Mouse (Mus musculus) monocyte, adult 5-6 weeks (primary cell): ENCODE data around the gene Ubash3a. TPM values are rescaled to one million over a fixed set of nuclear protein-coding genes. Genes with fewer than 3 reads are reported as not detected.

Experiments used
- ATAC-seq: fragments of 153-309, 156-312 bp; replicated peaks from 2 replicates; pipeline ENCODE4 v1.8.0; 2017; ENCODE audit warnings: mild to moderate bottlenecking; ENCODE audit not compliant: low TSS enrichment, insufficient number of reproducible peaks, severe bottlenecking, poor library complexity, low FRiP score
- total RNA-seq: library from RNA; stranded (forward); fragments of 200-1000, 200-491, 200-594 nt; gene quantifications from 3 replicates; pipeline ENCODE4 v1.2.3, GENCODE M21; 2017

Gene Ubash3a
- 6.3 to 14.3 TPM (median 9.2 TPM) in 3 replicates for total RNA-seq

DNA sequence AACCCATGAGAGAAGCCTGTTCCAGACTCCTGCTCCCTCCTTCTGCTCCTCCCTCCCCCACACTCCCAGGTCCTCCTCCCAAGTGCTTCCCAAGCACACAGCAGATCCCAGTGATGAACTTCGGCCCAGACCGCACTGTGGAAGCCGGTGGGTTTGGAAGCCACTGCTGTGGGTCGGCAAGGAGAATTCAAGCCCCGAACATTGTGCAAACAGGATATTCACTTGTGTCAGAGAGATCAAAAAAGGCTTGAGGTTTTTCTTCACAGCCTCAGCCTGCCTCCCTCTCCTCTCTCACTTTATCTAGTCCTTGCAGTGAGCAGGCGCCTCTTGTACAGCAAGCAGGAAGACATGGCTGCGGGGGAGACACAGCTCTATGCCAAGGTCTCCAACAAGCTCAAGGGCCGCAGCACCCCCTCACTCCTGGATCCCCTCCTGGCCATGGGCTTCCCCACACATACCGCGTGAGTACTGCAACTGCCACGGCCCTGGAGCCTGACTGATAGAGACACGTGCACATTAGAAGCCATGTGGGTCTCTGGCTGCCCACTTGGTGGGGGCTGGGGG is at the start of gene Ubash3a:
Gene Ubash3a (plus strand): TSS at position 103 of the 564 bp plus-strand sequence.
- ATAC-seq = 0 out of 2 replicates have a peak, but pooled peaks have one; percentile 46

DNA sequence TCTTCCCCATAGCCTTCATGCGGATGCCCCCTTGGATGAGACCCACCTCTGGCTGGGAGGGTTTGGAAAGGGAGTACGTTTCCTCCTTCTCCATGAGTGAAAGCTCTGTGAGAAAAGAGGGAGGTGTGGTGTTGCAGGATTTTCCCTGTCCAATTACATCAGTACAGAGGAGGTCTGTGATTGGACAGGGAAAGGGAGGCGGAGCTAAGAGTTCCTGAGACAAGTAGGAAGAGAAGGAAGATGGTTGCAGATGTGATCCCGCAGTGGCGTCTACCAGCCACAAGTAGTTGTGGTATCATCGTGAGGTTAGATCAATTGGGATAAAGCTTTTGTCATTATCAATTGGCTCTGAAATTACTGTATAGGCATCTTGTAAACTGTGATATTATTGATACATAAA is 49.8 kb upstream of the Ubash3a start:
- no peak for ATAC-seq

DNA sequence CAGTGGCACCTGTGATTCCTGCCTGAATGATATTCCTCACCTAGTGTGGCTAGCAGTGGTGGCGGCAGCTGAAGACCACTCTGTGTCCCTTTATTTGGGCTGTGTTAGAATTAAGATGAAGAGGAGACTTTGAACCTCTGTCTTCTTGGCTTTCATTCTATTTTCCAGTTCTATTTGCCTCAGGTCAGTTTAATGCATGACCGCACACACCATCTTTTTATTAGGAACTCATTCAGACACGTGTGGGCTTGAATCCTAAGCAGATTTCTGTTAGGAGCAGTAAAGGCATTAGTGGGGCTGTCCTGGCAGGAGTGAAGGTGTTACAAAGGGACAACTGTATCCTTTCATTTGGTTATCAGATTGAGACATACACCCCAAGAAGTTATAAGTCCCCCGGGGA is 47.4 kb upstream of the Ubash3a start:
- no peak for ATAC-seq

DNA sequence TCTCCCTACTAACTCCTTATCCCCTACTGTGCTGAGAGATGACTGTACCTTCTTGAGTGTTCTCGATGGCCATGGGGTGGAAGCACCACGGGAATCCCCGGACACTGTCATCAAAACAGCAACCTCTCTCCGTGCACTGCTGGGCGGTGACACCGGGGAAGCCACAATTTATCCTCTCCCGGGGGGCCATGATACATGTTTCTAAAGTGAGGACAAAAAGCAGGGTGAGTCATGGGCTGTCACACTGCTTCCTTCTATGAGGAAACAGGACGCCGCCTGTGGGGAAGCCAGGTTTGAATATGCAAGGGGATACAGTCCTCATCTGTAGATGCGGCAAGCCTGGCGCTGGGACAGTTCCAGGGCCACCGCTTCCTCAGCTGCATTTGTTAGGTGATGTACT is 45.1 kb upstream of the Ubash3a start:
- ATAC-seq = no peak

DNA sequence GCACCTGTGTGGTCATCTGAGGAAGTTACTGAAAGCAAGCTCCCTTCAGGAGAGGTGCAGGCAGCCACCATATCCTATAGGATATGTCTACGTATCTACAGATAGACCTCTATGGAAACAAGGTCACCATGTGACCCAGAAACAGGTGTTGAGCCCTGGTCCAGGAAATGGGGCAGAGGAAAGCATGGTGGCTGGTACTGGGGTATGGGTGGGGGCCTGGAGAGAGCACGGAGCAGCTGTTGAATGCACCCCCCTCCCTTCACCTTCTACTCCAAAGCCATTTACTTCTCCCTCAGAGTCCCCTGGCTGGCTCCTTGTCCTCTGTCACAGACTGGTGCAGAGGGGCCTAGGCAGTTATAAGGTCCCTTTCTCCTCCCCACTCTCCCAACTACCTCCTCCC is 43.9 kb upstream of the Ubash3a start:
- ATAC-seq = no peak

DNA sequence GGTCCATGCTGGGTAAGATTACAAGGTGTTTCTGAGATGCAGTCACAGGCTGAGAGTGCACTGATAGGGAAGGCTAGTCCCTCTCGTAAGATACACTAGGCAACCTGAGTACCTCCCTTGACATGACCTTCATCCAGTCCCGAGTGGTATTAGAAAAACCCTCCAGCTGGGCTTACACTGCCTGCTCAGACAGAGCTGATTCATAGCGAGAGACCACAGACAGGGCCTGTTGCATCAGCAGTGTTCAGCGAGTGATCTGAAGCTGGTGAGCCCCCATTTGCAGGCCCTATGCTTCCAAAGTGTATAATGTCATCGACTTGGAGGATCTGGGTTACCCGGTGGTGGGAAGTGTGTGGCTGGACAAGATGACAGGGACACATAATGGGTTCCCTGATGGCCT is 42.5 kb upstream of the Ubash3a start, which contains the start of gene Tff1:
Gene Tff1 (minus strand): TSS at position 151 of the 400 bp plus-strand sequence.
- ATAC-seq = no peak

DNA sequence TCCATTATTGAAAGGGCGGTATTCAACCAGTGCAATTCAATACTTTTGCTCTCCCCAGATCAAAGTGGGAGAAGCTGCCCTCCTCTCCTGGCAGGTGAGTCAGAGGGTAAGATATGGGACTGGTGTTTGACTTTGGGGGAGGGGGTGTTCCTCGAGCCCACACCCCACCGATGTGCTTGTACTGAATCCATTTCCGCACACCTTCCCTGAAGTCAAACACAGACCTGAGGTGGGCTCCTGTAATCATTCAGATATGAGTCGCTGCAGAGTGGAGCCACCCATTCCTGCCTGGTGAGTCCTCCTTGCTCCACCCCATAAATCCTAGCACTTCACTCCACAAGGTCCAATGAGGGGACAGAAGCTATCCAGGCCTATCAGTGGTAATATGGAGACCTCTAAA is 37.9 kb upstream of the Ubash3a start:
- no peak for ATAC-seq

DNA sequence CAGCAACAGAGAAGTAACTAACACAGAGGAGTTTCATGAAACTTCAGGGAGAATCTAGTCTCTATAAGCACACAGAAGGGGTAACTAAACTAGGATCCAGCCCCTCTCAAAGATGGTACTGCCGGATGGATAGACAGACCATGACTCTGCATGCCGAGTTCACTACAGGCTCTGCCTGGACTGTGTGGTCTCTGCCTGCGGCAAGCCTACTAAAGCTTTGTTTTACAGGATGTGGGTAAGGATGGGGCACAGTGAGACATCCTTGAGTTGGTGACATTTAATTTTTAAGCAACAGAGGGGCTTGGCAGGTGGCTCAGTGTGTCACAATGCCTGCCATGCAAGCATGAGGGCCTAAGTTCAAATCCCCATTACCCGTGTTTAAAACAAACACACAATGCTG is 31.4 kb upstream of the Ubash3a start:
- ATAC-seq = no peak

DNA sequence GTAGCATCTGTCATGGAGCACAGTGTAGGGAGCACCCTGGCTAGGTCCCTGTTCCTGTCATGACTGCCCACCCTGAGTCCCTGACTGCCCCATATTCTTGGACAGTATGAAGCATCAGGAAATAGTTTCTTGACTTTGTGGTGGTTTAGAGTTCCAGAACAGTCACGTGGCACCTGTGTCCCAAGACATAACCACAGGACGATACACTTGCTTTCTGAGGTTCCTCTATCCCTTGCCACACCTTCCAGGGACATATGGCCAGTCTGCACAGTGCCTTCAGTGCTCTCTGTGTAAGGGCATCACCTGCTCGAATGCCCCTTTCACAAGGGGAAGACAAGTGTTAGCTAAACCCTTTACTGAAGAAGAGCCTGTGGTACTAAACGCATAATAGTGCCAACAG is 26.2 kb upstream of the Ubash3a start:
- ATAC-seq = 0 out of 2 replicates have a peak, but pooled peaks have one; percentile 25

DNA sequence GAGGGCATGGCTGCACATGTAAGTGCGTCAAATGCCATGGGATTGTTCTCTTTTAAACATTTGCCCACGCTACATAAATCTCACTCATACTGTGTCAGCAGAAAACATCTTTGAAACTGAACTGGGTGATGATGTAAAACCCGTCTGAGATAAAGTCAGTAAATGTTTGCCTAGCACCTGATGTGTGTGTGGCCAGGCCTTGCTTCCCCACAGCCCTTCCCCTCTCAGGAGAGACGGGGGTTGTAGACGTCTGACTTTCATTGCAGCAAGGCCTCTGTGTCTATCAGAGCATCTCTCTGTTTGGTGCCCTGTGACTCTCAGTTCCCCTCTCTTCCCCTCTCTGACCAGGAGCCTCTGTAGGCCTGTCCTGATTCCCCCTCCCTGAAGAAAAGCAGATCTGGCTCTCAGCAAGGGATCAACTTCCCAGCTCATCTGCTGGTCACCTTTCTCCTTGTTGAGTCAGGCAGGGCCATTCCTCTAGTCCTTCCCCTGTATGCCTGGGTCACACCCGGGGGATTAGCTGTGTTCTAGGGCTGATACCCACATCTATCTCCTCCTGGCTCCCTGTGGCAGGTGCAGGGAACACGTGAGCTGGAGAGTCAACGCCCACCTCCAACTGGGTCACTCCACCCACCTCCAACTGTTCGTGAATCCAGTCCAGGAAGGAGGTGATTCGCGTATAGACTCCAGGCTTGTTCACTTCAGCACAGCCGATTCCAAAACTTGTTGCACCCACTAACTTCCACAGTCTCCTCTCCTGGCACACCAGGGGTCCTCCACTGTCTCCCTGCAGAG is 24.3 kb upstream of the Ubash3a start:
- ATAC-seq = no peak

DNA sequence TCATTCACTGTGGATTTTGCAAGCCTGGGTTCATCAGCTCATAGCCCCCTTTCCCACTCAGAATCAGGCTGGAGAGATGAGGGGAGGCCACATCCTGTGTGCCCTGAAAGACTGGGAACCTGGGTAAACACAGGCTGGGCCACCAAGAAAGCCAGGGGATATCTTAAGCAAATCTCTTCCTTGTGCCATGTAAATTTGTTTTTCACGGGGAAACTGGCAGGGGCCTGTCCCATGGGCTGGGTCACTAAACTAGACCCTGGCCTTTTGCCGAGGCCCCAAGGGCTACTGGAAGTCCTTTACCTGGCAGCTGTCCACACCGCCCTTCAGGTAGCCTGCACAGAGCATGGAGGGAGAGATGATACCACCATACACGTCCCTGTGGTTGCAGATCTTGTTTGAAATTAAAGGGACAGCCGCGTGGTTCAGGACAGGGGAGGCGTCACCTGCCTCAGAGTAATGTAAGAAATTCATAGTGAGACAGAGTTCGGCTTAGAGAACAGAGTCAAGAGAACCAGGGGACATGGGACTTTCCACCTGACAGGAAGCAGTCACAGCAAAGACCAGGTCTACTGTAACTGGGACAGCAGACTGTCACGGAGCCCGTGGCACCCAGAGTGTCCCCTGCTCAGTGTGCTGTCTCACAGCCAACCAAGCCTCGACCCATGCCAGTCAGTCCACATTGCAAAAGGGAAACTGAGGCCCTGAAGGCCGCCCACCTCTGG is 23.2 kb upstream of the Ubash3a start:
- ATAC-seq = no peak

DNA sequence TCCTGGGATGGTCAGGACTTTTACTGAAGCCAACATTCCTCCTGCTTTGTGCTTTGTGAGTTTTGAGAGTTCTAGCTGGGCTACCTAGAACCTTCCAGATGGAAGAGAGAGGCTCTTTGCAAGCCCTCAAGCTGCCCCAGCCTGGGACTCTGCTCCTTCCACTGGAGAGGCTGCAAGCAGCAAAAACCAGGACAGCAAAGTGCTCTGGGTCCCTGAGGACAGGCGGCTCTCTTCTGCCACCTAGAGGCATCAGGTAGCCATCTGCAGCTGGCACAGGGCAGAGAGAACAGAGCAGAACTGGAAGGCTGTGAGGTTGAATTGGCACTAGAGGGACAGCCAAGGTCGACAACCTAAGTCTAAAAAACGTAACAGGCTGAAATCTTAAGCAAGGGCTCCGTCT is 20.3 kb upstream of the Ubash3a start:
- ATAC-seq = peak; percentile 66; the same call in 1 of the 2 replicates

DNA sequence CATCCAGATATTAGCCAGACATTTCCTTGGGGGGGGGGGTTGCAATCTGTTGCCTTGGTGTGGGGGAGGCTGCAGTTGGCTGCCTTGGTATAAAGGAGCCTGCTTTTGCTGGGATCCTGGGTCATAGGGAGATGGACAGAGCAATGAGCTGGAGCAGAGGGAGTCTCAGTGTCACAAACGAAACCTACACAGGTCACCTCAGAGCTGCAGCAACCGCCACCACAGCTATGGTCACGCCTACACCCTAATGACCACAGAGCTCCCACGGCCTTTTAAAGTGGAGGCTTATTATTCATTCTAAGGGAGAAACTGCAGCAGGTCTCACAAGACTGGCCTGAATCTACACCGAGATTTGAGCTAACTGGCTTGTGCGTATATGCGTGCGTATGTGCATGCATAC is 15.8 kb upstream of the Ubash3a start:
- no peak for ATAC-seq

DNA sequence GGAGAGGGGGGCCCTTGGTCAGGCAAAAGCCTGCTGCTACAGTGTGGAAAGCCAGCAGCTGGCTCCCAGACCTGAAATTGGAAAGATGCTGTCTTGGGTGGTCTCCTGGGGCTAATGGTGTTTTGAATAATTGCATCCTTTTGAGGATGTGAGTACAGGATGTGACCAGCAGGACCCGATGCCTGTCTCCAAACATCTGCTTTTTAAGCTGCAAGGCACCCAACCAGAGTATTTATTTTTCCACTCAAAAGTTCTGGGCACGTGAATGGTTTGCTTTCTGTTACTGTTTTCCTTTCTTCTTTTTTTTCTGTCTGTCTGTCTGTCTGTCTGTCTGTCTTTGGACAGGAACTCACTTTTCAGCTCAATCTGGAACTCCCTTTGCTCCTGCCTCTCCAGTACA is 15.0 kb upstream of the Ubash3a start:
- ATAC-seq = no peak

DNA sequence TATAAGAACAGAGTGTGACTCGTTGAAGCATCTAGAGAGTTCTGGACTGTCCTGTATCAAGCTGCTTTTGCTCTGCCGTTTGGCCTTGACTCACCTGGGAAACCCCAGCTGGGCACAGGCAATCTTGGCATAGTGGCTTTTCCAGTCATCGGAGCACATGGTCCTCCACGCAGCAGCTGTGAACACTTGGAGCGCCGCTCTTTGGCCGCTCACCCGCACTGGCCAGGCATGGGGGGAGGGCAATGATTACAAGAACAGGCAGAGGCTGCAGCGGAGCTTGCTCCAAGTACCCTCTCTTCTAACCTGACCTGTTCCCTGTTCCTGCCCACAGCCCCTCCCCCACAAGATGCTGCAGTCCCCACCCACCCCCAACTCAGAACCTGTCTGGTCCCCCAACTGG is 14.3 kb upstream of the Ubash3a start:
- ATAC-seq = no peak

DNA sequence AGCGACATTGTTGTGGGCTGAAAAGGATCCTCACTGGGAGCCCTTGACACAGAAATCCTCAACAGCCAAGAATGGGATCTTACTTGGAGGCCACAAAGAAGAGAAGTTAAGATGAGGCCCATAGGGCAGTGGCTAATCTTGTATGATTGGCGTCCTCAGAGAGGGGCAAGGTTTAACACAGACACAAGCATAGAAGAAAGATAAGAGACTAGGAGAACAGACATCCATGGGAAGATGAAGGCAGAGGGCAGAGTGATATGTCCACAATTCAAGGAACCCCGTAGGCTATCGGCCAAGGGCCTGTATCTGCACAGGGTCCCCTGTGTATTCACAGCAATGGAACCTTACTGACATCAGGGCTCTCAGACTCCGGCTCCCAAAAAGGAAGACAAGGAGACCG is 12.5 kb upstream of the Ubash3a start:
- ATAC-seq = no peak

DNA sequence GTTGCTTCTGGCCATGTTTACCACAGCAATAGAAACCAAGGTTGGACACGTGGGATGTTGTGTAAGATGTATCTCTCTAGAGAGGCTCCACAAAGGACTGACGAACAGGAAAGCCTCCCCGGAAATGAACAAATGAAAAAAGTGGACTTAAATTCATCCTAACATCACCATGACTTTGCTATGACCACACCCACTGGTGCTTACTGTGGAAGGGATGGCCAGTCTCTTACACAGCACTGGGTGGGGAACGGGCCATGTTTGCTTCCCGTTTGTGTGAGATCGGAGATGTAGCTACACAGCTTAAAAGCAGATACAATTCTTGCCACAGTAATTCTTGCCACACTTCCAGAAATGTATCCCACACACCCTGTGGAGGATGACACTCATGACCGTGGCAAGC is 11.4 kb upstream of the Ubash3a start:
- ATAC-seq = 0 out of 2 replicates have a peak, but pooled peaks have one; percentile 4

DNA sequence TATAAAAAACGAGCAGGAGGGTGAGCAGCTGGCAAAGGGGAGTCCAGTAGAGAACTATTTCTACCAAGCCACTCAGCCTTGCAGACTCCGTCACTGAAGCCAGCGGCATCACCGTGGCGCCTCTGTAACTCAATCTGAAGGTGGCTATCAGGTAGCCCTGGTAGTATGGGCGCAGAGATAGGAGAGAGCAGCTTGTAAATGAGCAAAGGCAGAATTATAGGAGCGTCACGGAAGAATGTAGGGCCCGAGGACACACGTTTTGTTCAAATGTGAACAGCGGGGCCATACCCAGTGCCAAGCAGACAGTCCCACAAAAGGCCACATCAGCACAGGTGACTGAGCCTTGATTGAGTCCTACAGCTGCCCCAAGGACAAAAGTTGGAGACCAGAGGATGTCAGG is 8.8 kb upstream of the Ubash3a start, which contains the start of gene Tmprss3:
Gene Tmprss3 (minus strand): TSS at position 101 of the 400 bp plus-strand sequence.
- no peak for ATAC-seq

DNA sequence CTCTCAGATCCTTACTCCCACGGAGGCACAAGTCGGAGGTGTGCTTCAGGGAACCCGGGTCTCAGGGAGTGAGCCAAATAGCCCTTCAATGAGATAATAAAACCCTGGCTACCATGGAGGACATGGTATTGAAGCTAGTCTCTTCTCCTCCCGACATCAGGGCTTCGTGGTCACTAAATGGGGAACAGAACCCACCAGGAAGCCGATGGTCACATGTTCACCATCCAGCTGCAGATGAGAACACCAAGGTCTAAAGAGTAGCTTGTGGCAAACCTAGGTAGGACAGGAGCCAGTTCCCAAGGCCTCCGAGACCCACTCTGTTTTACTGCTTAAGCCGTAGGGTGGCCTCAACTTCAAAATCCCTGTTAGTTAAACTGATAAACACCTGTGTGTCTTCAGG is 981 bp downstream of the Ubash3a start:
- no peak for ATAC-seq
